Mouse (Mus musculus): ENCODE measurements around the gene Mrpl19.

The Mrpl19 gene

DNA sequence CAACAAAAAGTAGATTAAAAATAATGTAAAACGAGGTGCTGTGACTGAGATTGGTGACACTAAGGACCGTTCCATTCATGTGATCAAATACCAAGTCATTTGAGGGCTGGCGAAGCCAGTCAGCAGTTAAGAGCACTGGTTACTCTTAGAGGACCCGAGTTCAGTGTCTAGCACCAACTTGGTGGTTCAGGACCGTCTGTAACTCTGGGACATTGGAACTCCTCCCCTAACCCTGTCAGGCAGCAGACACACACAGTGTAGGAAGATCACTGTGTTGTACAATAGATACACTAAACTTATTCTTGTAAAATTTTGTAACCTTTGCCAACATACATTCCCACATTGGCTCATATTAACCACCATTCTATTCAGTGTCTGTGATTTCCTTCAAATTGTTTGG lies 41.5 kb downstream of the Mrpl19 start:
- no peak for DNase-seq

DNA sequence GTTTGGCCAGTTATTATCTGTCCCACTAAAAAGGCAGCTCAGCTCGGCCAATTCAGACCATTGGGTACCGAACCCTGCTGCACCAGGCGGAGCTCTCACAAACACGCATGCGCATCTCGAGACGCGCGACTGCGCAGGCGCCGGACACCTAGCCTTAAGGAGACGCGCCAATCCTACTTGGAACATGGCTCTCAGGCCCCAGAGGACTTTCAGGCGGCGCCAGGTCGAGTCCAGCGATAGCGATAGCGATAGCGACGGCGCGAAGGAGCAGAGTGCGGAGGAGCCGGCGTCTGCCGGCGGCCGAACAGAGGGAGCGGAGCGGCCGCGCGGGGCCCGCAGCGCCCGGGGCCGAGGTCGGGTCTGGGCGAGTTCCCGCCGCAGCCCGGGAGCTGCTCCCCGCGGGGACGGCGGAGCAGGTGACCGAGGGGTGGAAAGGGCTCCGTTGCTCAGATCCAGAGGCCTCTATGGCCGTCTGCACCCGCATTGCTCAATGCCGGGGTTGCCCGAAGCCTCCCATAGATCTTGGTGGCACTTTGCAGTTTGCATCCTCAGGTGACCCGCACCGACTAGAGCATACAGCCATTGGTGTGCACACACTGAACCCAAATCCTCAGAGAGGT lies 42.1 kb downstream of the Mrpl19 start, which contains the start of gene Gcfc2:
Gcfc2 (plus strand) TSS at position 147 of the 620 bp plus-strand sequence.
- peak; percentile 93 for DNase-seq

DNA sequence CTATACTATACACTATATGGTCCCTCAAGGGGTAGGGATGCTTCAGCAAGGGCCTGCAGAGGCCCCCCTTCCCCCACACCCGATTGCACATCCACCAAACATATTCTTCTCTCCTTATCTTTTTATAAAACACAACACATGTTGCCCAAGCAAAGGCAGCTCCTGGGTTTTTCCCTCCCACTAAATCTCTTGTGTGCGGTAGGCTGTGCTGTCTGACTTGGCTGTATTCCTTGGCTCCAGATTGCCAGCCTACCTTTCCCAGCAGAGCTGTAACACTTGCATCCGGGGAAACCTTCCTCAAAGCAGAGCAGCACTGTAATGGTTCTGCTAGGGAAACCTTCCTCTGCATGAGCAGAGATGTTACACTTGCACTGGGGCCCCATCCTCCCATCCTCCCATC lies 53.6 kb downstream of the Mrpl19 start:
- no peak for DNase-seq

DNA sequence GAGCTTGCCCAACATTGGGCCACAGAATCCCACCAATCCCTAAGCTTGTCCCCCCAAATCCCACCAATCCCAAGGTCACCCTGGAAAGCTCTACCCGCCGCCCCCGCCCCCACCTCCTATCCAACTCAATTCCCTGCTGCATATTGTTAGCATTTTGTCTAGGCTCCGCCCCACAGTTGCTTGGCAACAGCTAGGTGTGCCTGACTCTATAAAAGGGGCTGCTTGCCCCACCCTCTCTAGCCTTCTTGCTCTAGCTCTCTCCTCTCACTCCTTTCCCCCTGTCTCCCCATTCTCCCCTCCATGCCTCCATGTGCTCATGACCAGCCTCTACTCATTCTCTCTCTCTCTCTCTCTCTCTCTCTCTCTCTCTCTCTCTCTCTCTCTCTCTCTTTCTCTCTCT lies 54.0 kb downstream of the Mrpl19 start:
- DNase-seq = no peak

DNA sequence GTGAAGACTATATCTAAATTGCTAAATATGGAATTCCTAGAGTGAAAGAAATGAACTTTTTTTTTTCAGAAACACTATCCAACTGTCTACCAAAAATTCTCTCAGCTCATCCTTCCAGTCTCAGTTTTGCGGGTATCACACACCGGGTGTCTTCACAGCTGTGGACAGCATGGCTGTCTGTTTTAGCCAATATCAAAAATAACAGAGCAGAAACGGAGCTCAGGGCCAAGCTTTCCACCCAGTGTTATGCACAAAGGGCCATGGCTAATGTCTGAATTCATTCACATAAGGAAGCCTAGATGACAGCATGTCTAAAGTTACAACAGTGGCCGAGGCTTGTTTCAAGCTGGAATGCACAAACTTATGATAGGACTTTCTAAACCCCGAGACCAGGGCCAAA lies 54.5 kb downstream of the Mrpl19 start:
- DNase-seq = no peak

DNA sequence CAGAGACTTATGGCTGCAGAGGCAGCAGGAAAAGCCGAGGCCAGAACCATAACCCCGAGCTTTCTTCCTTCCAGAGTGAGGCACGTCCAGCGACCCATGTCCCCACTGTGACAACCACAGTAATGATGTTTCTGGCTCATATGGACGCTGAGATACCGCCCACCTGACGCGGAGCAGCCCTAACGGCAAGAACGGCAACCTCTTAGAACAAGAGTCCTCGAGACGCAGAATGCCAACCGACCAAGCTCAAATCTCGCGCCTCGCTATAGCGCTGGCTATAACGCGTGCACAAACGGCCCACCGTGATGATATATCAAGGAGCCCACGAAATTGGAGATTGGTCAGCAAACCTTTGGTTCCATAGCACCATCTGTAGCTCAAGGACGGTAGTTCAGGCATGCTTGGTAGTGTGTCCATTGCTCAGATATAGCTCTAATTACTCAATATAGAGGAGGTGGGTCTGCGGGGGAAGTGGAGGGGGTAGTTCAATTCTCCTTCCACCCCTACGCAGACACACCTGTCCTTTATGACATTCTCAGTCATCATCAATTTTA lies 55.4 kb downstream of the Mrpl19 start:
- no peak for DNase-seq

All from cerebellum, adult 11-12 months (tissue).